Mouse (Mus musculus): Measurements from ENCODE around the gene Micall1. TPM values are rescaled to one million over a fixed set of nuclear protein-coding genes. Genes with fewer than 3 reads are reported as not detected.

Gene Micall1
- polyA plus RNA-seq, 1 experiment from 2014 or later, result 5.2 TPM

DNA sequence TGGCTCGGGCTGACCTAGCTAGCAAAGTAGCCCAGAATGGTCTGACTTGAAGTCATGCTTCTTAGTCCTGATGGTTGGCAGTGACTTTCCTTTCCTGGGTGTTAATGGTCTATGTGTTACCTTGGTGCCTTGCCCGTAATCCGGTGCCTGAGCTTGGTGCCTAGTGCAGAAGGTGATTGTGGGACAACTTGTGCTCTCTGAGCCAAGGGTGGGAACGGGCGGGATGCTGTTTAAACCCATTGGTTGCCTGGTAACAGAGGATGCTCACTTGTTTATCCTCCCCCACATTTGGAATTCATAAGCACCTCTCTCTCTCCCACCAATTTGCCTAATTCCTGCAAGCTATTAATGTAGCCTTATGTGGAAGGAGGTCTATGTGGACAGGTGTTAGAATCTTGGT is 13.2 kb upstream of the Micall1 start:
- H3K4me3 ChIP-seq (ENCODE audit: low read length), result no peak overlapping the region
- peaks cover 2% of the 10 kb centered on the region; the same call in 1 of the 2 replicates for H3K36me3 ChIP-seq (ENCODE audit: control insufficient read depth, insufficient read depth, low read length)
- H3K9me3 ChIP-seq (ENCODE audit: control insufficient read depth, low read length), result no peaks in the 10 kb centered on the region
- H3K4me1 ChIP-seq (ENCODE audit: control insufficient read depth, insufficient read depth, low read length), result peaks cover 28% of the 10 kb centered on the region
- 84% methylated on average over 5 of the region's 5 CpGs for WGBS
- no peak for ATAC-seq
- no peaks in the 10 kb centered on the region for H3K27me3 ChIP-seq (replicated peaks; ENCODE audit: control insufficient read depth, insufficient read depth, low read length)
- no peak overlapping the region for H3K4me2 ChIP-seq (ENCODE audit: low read depth, low read length)
- no peak overlapping the region for H3K27ac ChIP-seq (ENCODE audit: low read length)
- no peak overlapping the region for H3K9ac ChIP-seq (ENCODE audit: low read depth, low read length)

DNA sequence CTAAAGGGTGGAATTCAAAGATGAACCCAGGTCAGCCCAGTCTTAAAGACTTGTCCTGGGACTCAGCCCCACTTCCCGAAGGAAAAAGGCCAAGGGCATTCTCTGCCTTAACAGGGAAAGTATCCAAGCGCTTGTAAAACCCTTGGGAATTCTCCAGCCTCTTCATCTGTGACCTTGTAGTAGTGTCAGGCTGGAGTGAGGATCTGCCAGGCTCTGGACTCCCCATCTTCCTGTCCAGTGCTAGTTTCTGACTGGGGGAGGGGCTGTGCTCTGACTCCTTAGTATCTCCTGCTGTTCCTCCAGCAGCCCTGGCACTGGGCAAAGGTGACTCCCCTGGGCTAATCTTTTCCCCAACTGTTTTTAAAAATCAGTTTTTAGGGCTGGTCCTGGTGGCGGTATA is 12.1 kb upstream of the Micall1 start:
- H3K9ac ChIP-seq (ENCODE audit: low read depth, low read length), result peak overlapping the region; percentile 13; the same call in 1 of the 2 replicates

DNA sequence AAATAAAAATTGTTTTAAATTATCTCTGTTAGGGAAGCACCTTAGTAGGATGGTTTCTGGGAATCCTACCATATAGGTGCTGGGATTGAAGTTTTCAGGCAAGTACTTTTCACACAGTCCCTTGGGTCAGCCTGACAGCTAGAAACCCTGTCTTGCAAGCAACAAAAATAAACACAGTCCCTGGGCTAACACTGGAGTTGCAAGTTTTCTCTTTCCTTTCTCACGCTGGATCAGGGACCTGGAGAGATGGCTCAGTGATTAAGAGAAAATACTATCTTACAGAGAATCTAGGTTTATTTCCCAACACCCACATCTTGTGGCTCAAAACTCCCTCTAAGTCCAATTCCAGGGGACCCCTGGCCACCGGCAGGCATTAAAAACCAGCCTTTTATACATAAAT is 11.6 kb upstream of the Micall1 start:
- Histone ChIP-seq H3K27ac (ENCODE audit: low read length) (peak overlapping the region; percentile 29), H3K9ac (ENCODE audit: low read depth, low read length) (peak overlapping the region; percentile 5), H3K4me3 (ENCODE audit: low read length) (no peak overlapping the region), H3K36me3 (ENCODE audit: control insufficient read depth, insufficient read depth, low read length) (no peaks in the 10 kb centered on the region; the same call in 1 of the 2 replicates), H3K9me3 (ENCODE audit: control insufficient read depth, low read length) (no peaks in the 10 kb centered on the region), H3K4me1 (ENCODE audit: control insufficient read depth, insufficient read depth, low read length) (peaks cover 31% of the 10 kb centered on the region), H3K4me2 (ENCODE audit: low read depth, low read length) (no peak overlapping the region), H3K27me3 (replicated peaks; ENCODE audit: control insufficient read depth, insufficient read depth, low read length) (no peaks in the 10 kb centered on the region)
- 19% methylated on average over 2 of the region's 2 CpGs for WGBS
- ATAC-seq, result no peak

More for the DNA sequence above, 12.1 kb upstream of the Micall1 start:
- ATAC-seq, result no peak
- 63% methylated on average over 3 of the region's 3 CpGs for WGBS
- no peak overlapping the region for H3K4me2 ChIP-seq (ENCODE audit: low read depth, low read length)
- no peaks in the 10 kb centered on the region for H3K9me3 ChIP-seq (ENCODE audit: control insufficient read depth, low read length)
- 0 out of 2 replicates have a peak overlapping the region, but pooled peaks have one; percentile 46 for H3K27ac ChIP-seq (ENCODE audit: low read length)
- no peak overlapping the region for H3K4me3 ChIP-seq (ENCODE audit: low read length)
- H3K4me1 ChIP-seq (ENCODE audit: control insufficient read depth, insufficient read depth, low read length), result peaks cover 31% of the 10 kb centered on the region
- no peaks in the 10 kb centered on the region; the same call in 1 of the 2 replicates for H3K36me3 ChIP-seq (ENCODE audit: control insufficient read depth, insufficient read depth, low read length)
- H3K27me3 ChIP-seq (replicated peaks; ENCODE audit: control insufficient read depth, insufficient read depth, low read length), result no peaks in the 10 kb centered on the region

DNA sequence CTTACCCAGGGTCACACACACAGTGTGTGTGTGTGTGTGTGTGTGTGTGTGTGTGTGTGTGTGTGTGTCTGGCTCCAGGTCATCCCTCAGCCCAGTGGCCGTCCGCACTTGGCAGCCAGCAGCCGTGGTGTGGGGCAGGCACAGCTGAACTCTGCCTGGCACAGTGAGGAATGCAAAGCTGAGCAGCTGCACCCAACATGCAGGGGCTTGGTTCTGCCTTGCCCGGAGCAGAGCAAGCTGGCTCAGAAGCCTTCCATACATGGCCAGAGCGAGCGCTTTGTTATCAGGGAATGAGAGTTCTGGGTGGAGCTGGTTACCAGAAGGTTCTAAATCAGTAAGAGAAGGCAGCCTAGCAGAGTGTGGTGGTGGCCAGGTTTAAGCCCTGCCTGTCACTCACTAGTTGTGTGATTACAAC is 11.1 kb upstream of the Micall1 start:
- H3K27me3 ChIP-seq (replicated peaks; ENCODE audit: control insufficient read depth, insufficient read depth, low read length), result no peaks in the 10 kb centered on the region
- 10% methylated on average over 6 of the region's 6 CpGs for WGBS
- no peaks in the 10 kb centered on the region; the same call in 1 of the 2 replicates for H3K36me3 ChIP-seq (ENCODE audit: control insufficient read depth, insufficient read depth, low read length)
- H3K9ac ChIP-seq (ENCODE audit: low read depth, low read length), result peak overlapping the region; percentile 5
- no peaks in the 10 kb centered on the region for H3K9me3 ChIP-seq (ENCODE audit: control insufficient read depth, low read length)
- H3K4me1 ChIP-seq (ENCODE audit: control insufficient read depth, insufficient read depth, low read length), result peaks cover 31% of the 10 kb centered on the region
- ATAC-seq, result peak; percentile 78
- H3K4me3 ChIP-seq (ENCODE audit: low read length), result no peak overlapping the region
- no peak overlapping the region for H3K4me2 ChIP-seq (ENCODE audit: low read depth, low read length)
- H3K27ac ChIP-seq (ENCODE audit: low read length), result peak overlapping the region; percentile 29

DNA sequence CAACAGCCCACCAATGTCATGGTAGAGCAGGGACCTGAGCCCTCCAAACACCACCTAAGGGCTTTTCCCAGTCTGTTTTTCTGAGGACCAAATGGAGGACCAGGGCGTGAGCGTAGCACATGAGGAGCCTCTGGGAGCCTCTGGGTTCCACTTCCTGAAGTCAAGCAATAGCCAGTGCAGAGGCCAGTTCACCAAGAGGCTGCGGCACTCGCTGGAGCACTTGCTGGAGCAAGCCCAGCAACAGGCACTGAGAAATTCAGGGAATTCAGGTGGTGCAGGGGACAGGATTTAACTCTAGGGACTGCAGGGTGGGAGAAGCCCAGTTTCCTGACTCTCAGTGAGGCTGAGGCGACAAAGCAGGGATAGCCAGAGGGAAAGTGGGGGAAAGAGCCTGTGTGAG is 10.5 kb upstream of the Micall1 start:
- H3K4me3 ChIP-seq (ENCODE audit: low read length), result no peak overlapping the region
- peak overlapping the region; percentile 29 for H3K27ac ChIP-seq (ENCODE audit: low read length)
- H3K27me3 ChIP-seq (replicated peaks; ENCODE audit: control insufficient read depth, insufficient read depth, low read length), result no peaks in the 10 kb centered on the region
- no peaks in the 10 kb centered on the region for H3K9me3 ChIP-seq (ENCODE audit: control insufficient read depth, low read length)
- H3K4me1 ChIP-seq (ENCODE audit: control insufficient read depth, insufficient read depth, low read length), result peaks cover 31% of the 10 kb centered on the region
- peak overlapping the region; percentile 27; the same call in 1 of the 2 replicates for H3K9ac ChIP-seq (ENCODE audit: low read depth, low read length)
- H3K36me3 ChIP-seq (ENCODE audit: control insufficient read depth, insufficient read depth, low read length), result no peaks in the 10 kb centered on the region; the same call in 1 of the 2 replicates
- H3K4me2 ChIP-seq (ENCODE audit: low read depth, low read length), result no peak overlapping the region
- ATAC-seq, result no peak
- 66% methylated on average over 5 of the region's 5 CpGs for WGBS

DNA sequence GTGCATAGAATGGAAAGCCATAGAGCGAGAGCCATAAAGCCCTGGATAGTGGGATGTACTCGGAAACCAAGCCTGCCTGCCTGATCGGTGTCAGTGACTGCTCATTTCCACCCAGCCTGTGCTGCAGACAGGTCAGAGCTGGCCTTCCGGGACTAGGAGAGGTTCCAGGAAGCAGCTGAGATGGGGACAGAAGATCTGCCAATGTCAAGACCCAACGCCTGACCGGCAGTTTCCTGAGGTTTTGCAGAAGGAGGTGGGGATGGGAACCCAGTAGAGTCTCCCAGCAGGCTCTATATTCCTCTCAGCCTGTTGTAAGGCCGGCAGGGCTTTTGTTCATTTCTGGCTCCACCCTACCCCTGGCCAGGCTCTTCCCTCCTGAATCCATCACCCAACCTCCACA is 9.8 kb upstream of the Micall1 start:
- no peak overlapping the region for H3K4me2 ChIP-seq (ENCODE audit: low read depth, low read length)
- no peak overlapping the region for H3K9ac ChIP-seq (ENCODE audit: low read depth, low read length)
- ATAC-seq, result no peak
- H3K36me3 ChIP-seq (ENCODE audit: control insufficient read depth, insufficient read depth, low read length), result no peaks in the 10 kb centered on the region
- no peak overlapping the region for H3K4me3 ChIP-seq (ENCODE audit: low read length)
- peaks cover 31% of the 10 kb centered on the region for H3K4me1 ChIP-seq (ENCODE audit: control insufficient read depth, insufficient read depth, low read length)
- 59% methylated on average over 7 of the region's 7 CpGs for WGBS
- H3K27me3 ChIP-seq (replicated peaks; ENCODE audit: control insufficient read depth, insufficient read depth, low read length), result no peaks in the 10 kb centered on the region
- no peaks in the 10 kb centered on the region for H3K9me3 ChIP-seq (ENCODE audit: control insufficient read depth, low read length)
- peak overlapping the region; percentile 49; the same call in 1 of the 2 replicates for H3K27ac ChIP-seq (ENCODE audit: low read length)

DNA sequence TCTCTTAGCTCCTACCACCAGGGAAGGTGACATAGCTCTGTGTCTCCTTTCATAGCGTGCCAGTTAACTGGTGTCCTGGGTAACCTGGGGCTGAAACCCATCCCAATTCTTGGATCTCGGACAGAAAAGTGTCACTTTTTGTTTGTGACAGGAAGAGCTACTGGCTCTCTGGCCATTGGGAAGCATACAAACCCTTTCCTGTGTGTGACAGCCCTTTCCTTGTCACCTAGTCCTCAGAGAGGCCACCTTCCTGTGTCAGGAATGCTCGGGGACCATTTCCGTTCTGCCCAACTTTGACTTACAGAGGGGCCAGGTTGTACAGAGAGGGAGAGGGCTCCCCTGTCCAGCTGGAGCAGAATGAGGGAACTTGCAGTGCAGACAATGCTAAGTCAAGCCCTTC is 9.2 kb upstream of the Micall1 start:
- Histone ChIP-seq H3K36me3 (ENCODE audit: control insufficient read depth, insufficient read depth, low read length) (no peaks in the 10 kb centered on the region), H3K27ac (ENCODE audit: low read length) (peak overlapping the region; percentile 49), H3K9ac (ENCODE audit: low read depth, low read length) (no peak overlapping the region), H3K4me2 (ENCODE audit: low read depth, low read length) (no peak overlapping the region), H3K4me1 (ENCODE audit: control insufficient read depth, insufficient read depth, low read length) (peaks cover 31% of the 10 kb centered on the region), H3K9me3 (ENCODE audit: control insufficient read depth, low read length) (no peaks in the 10 kb centered on the region), H3K4me3 (ENCODE audit: low read length) (no peak overlapping the region), H3K27me3 (replicated peaks; ENCODE audit: control insufficient read depth, insufficient read depth, low read length) (no peaks in the 10 kb centered on the region)
- no peak for ATAC-seq
- 77% methylated on average over 4 of the region's 4 CpGs for WGBS

DNA sequence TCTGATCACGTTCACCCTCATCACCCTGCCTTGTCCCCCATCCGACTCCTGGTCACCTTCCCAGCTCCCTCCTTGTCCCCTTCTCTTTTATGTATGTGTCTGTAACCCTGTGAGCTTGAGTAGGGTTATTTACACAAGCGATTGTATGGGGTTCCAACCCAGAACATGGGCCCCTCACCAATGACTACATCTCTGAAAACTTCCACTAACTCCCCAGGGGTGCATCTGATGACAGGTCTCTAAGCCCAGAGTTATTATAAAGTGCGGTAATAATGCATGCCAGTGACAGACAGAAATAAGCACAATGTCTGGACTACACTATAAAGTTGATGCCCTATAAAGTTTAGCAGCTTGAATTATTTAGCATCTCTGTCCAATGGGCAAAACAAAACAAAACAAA is 8.3 kb upstream of the Micall1 start:
- WGBS, result 74% methylated on average over 4 of the region's 4 CpGs

DNA sequence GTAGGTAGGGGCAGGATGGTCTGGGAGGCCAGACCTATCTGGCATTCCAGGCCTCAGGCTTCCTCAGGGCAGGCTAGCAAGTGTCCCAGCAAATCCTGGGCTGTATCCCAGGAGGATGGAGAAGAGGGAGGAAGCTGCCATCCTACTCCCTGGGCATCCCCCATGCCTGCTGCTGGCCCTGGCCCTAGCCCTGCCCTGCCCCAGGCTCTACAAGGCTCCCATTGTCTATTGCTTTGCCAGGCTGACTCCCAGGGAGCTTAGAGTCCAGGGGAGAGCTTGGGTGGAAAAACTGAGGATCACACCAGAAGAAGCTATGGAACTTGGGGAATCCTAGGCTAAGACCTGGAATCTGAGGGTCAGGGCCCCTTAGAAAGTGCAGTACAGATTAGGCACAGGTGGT is 7.2 kb upstream of the Micall1 start:
- H3K4me1 ChIP-seq (ENCODE audit: control insufficient read depth, insufficient read depth, low read length), result peaks cover 25% of the 10 kb centered on the region
- H3K27me3 ChIP-seq (replicated peaks; ENCODE audit: control insufficient read depth, insufficient read depth, low read length), result no peaks in the 10 kb centered on the region
- no peak overlapping the region for H3K27ac ChIP-seq (ENCODE audit: low read length)
- ATAC-seq, result no peak
- H3K4me2 ChIP-seq (ENCODE audit: low read depth, low read length), result no peak overlapping the region
- H3K36me3 ChIP-seq (ENCODE audit: control insufficient read depth, insufficient read depth, low read length), result no peaks in the 10 kb centered on the region
- no peaks in the 10 kb centered on the region for H3K9me3 ChIP-seq (ENCODE audit: control insufficient read depth, low read length)
- H3K9ac ChIP-seq (ENCODE audit: low read depth, low read length), result no peak overlapping the region; the same call in 1 of the 2 replicates
- no peak overlapping the region for H3K4me3 ChIP-seq (ENCODE audit: low read length)

More for the DNA sequence above, 8.3 kb upstream of the Micall1 start:
- no peaks in the 10 kb centered on the region for H3K9me3 ChIP-seq (ENCODE audit: control insufficient read depth, low read length)
- H3K4me1 ChIP-seq (ENCODE audit: control insufficient read depth, insufficient read depth, low read length), result peaks cover 31% of the 10 kb centered on the region
- H3K27me3 ChIP-seq (replicated peaks; ENCODE audit: control insufficient read depth, insufficient read depth, low read length), result no peaks in the 10 kb centered on the region
- no peak overlapping the region for H3K4me2 ChIP-seq (ENCODE audit: low read depth, low read length)
- no peaks in the 10 kb centered on the region for H3K36me3 ChIP-seq (ENCODE audit: control insufficient read depth, insufficient read depth, low read length)
- H3K9ac ChIP-seq (ENCODE audit: low read depth, low read length), result no peak overlapping the region
- H3K27ac ChIP-seq (ENCODE audit: low read length), result no peak overlapping the region
- no peak for ATAC-seq
- no peak overlapping the region for H3K4me3 ChIP-seq (ENCODE audit: low read length)

DNA sequence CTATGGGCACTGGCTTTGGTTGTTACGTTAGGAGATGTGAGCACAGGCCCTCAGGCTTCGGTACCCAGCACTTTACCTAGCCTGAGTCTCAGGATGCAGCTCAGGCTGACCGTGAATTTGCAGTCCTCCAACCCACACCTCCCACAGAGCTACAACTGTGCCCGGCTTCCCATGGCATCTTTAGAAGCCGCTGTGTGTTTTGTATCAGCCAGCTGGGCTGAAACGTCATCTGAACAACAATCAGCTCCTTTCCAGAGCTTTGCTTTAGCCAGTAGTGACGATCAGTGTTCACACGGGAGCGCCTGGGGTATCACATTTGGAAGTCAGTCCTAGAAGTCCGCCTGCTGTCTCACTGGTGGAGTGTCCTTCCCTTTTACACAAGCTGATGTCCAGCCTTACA is 5.4 kb upstream of the Micall1 start:
- no peak for ATAC-seq
- 80% methylated on average over 10 of the region's 10 CpGs for WGBS

More for the DNA sequence above, 5.4 kb upstream of the Micall1 start:
- H3K27me3 ChIP-seq (replicated peaks; ENCODE audit: control insufficient read depth, insufficient read depth, low read length), result no peaks in the 10 kb centered on the region
- H3K4me3 ChIP-seq (ENCODE audit: low read length), result no peak overlapping the region
- H3K4me1 ChIP-seq (ENCODE audit: control insufficient read depth, insufficient read depth, low read length), result peaks cover 13% of the 10 kb centered on the region
- no peak overlapping the region for H3K27ac ChIP-seq (ENCODE audit: low read length)
- H3K36me3 ChIP-seq (ENCODE audit: control insufficient read depth, insufficient read depth, low read length), result no peaks in the 10 kb centered on the region
- H3K4me2 ChIP-seq (ENCODE audit: low read depth, low read length), result no peak overlapping the region
- H3K9me3 ChIP-seq (ENCODE audit: control insufficient read depth, low read length), result no peaks in the 10 kb centered on the region
- no peak overlapping the region for H3K9ac ChIP-seq (ENCODE audit: low read depth, low read length)
